Mouse (Mus musculus) limb, embryonic 10.5 days (tissue): ENCODE measurements around the gene Tmem8. TPM values are rescaled to one million over a fixed set of nuclear protein-coding genes. Genes with fewer than 3 reads are reported as not detected.
"Not testable (repeated sequence)": the region's sequence is repeated elsewhere in the genome, so short reads cannot be mapped to it uniquely, and the experiment has no call there.

Source experiments
- DNase-seq: peaks from one replicate; pipeline ENCODE4 v3.0.0-alpha.2; 2017; ENCODE audit warnings: low spot score
- H3K27ac ChIP-seq: fragments of 300-500 bp; sonication (generic); 2 replicates; pipeline ENCODE4 v1.5.1; 2016; ENCODE audit warnings: mild to moderate bottlenecking
- H3K27me3 ChIP-seq: fragments of 300-500 bp; sonication (generic); 2 replicates; pipeline ENCODE4 v1.6.1; 2016; ENCODE audit warnings: low read depth, mild to moderate bottlenecking; ENCODE audit not compliant: poor library complexity, severe bottlenecking
- H3K36me3 ChIP-seq: fragments of 300-500 bp; sonication (generic); 2 replicates; pipeline ENCODE4 v1.6.1; 2016; ENCODE audit warnings: mild to moderate bottlenecking, moderate library complexity
- H3K4me1 ChIP-seq: fragments of 300-500 bp; sonication (generic); 2 replicates; pipeline ENCODE4 v1.6.1; 2016
- H3K4me3 ChIP-seq: fragments of 300-500 bp; sonication (generic); 2 replicates; pipeline ENCODE4 v1.5.1; 2016; ENCODE audit warnings: mild to moderate bottlenecking, moderate library complexity
- H3K9me3 ChIP-seq: fragments of 300-500 bp; sonication (generic); replicated peaks from 2 replicates; pipeline ENCODE4 v1.6.1; 2016; ENCODE audit warnings: mild to moderate bottlenecking
- WGBS: fragments of 180-500 bp; shearing (Covaris S2); methylation state at CpG from one replicate; pipeline ENCODE4 v1.1.7; 2016; 5-methylcytosine and 5-hydroxymethylcytosine counted together
- polyA plus RNA-seq: library from polyadenylated mRNA; unstranded; fragments of >200 nt; fragmentation: Nextera tagmentation; extraction: Ambion mirVana; gene quantifications from 2 replicates; pipeline ENCODE4 v1.2.1, GENCODE M21; 2016

The Tmem8 gene
- polyA plus RNA-seq, 1 experiment from 2014 or later: 0.53 TPM

GRCm38 (mm10) chr17:26094531-26095110 is 18.5 kb upstream of the Tmem8 start:
- Histone ChIP-seq H3K4me3 (peak overlapping the region; percentile 70), H3K27me3 (no peaks in the 10 kb centered on the region), H3K4me1 (peaks cover 25% of the 10 kb centered on the region), H3K9me3 (no peaks in the 10 kb centered on the region), H3K36me3 (peaks cover 29% of the 10 kb centered on the region), H3K27ac (peak overlapping the region; percentile 96)
- DNase-seq: no peak
- 24% methylated on average over 9 of the region's 9 CpGs for WGBS

DNA sequence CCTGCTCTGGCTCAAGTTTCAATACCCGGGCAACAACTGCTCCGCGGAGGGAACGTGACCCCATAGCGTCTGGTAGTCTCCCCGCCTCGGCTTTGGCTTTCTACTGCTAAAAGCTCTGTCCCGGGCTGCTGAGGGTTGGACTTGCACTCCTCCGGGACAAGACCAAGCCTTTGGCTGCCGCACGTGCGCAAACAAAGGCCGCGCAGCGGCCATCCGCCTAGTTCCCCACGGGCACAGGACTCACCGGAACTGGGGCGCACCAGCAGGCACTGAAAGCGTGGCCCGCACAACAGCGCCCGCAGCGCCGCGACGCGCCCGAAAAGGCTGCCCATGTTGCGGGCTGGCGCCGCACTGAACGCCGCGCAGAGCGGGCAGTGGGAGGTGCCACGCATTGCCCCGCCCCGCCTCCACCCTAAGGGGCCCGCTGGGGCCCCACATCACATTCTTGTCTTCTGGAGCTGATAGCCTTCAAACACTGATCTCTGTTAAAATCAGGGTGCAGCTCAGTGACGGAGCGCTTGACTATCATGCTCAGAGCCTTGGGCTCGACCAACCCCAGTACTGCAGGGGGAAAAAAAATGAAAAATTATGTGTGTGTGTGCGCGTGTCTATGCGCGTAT is 17.9 kb upstream of the Tmem8 start, which contains the start of gene Nme4:
Nme4 (minus strand) TSS at position 482 of the 620 bp plus-strand sequence.
- WGBS: 4% methylated on average over 47 of the region's 47 CpGs
- H3K27me3 ChIP-seq: no peaks in the 10 kb centered on the region

GRCm38 (mm10) chr17:26098461-26098860 is 14.6 kb upstream of the Tmem8 start:
- H3K36me3 ChIP-seq: peaks cover 3% of the 10 kb centered on the region
- no peaks in the 10 kb centered on the region for H3K27me3 ChIP-seq
- H3K9me3 ChIP-seq: no peaks in the 10 kb centered on the region
- no peak for DNase-seq
- no peak overlapping the region for H3K4me3 ChIP-seq
- no peak overlapping the region for H3K27ac ChIP-seq
- WGBS: 90% methylated on average over 7 of the region's 7 CpGs
- H3K4me1 ChIP-seq: peaks cover 21% of the 10 kb centered on the region

More for the DNA sequence above, 17.9 kb upstream of the Tmem8 start, which contains the start of gene Nme4:
- Histone ChIP-seq H3K4me3 (peak within 1 kb of the TSS; percentile 70), H3K4me1 (peaks cover 19% of the 10 kb centered on the region), H3K27ac (peak within 1 kb of the TSS; percentile 96), H3K9me3 (no peaks in the 10 kb centered on the region), H3K36me3 (peaks cover 29% of the 10 kb centered on the region)
- peak; percentile 80 for DNase-seq

DNA sequence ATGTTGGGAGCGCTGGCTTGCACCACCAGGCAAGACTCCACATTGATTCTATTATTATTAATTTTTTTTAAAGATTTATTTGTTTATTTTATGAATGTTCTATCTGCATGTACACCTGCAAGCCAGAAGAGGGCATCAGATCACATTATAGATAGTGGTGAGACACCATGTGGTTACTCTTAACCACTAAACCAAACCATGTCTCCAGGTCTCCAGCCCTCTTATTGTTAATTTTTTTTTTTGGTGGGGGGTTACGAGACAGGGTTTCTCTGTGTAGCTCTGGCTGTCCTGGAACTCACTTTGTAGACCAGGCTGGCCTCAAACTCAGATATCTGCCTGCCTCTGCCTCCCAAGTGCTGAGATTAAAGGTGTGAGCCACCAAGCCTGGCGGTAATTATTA is 13.8 kb upstream of the Tmem8 start:
- WGBS: 62% methylated on average over 3 of the region's 3 CpGs
- peaks cover 16% of the 10 kb centered on the region for H3K4me1 ChIP-seq
- not testable (repeated sequence) for DNase-seq

DNA sequence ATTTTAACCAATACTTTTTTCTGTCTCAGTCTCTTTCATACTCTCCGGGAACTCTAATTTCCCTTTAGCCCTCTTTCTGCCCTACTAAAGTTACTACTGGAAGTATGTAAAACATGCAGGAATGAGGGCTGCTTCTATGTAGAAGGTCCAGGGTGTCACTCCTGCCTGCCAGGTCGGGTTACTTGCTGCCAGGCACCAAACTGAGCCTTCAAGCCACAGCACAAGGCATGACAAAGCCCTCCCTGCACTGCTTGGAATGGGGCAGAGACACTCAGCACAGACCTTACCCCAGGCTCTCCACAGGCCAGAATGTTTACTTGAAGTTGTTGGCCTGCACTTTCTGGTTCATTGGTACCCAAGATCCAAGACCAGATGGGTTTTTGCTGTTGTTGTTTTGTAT is 12.9 kb upstream of the Tmem8 start:
- Histone ChIP-seq H3K36me3 (no peaks in the 10 kb centered on the region), H3K4me1 (peaks cover 8% of the 10 kb centered on the region), H3K27ac (no peak overlapping the region), H3K9me3 (no peaks in the 10 kb centered on the region), H3K27me3 (no peaks in the 10 kb centered on the region), H3K4me3 (no peak overlapping the region)
- DNase-seq: no peak
- WGBS: 46% methylated on average over 2 of the region's 2 CpGs

More for the DNA sequence above, 13.8 kb upstream of the Tmem8 start:
- not testable (repeated sequence) for H3K9me3 ChIP-seq, H3K4me3 ChIP-seq, H3K27me3 ChIP-seq, H3K27ac ChIP-seq, H3K36me3 ChIP-seq

DNA sequence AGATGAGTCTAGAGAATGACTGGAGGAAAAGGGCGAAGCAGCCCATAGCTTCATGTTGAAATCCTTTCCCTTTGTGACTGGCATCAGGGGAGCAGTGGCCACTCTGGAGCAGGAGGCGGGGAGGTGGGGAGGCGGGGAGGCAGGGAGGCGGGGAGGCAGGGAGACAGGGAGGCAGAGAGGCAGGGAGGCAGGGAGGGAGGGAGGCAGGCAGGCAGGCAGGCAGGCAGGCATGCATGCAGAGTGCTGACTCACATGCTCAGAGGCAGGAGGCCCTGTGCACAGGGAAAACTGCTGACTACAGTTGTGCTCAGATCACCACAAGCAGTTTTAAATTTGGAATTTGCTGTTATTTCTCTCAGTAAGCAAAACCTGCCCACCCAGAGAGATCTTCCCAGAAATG is 11.6 kb upstream of the Tmem8 start:
- no peak overlapping the region for H3K27ac ChIP-seq
- no peaks in the 10 kb centered on the region for H3K27me3 ChIP-seq
- H3K4me3 ChIP-seq: no peak overlapping the region
- no peak for DNase-seq
- H3K4me1 ChIP-seq: peaks cover 2% of the 10 kb centered on the region; the same call in 1 of the 2 replicates
- WGBS: 47% methylated on average over 4 of the region's 4 CpGs
- no peaks in the 10 kb centered on the region for H3K9me3 ChIP-seq
- H3K36me3 ChIP-seq: no peaks in the 10 kb centered on the region

GRCm38 (mm10) chr17:26105619-26106018 is 7.5 kb upstream of the Tmem8 start:
- H3K9me3 ChIP-seq: no peaks in the 10 kb centered on the region
- no peak overlapping the region for H3K27ac ChIP-seq
- peaks cover 11% of the 10 kb centered on the region for H3K27me3 ChIP-seq
- H3K36me3 ChIP-seq: no peaks in the 10 kb centered on the region
- 76% methylated on average over 4 of the region's 4 CpGs for WGBS
- no peak for DNase-seq
- H3K4me3 ChIP-seq: no peak overlapping the region
- H3K4me1 ChIP-seq: peaks cover 6% of the 10 kb centered on the region

- DNase-seq: no peak
- Histone ChIP-seq H3K4me3 (no peak overlapping the region), H3K9me3 (no peaks in the 10 kb centered on the region), H3K27ac (no peak overlapping the region), H3K4me1 (peaks cover 25% of the 10 kb centered on the region), H3K36me3 (no peaks in the 10 kb centered on the region), H3K27me3 (peaks cover 55% of the 10 kb centered on the region)
- 30% methylated on average over 4 of the region's 4 CpGs for WGBS
Observed at GRCm38 (mm10) chr17:26110156-26110555, 2.9 kb upstream of the Tmem8 start.

GRCm38 (mm10) chr17:26111024-26111423 is 2.1 kb upstream of the Tmem8 start:
- no peak overlapping the region for H3K4me3 ChIP-seq
- H3K27me3 ChIP-seq: peaks cover 64% of the 10 kb centered on the region
- DNase-seq: no peak
- H3K9me3 ChIP-seq: no peaks in the 10 kb centered on the region
- 4% methylated on average over 4 of the region's 4 CpGs for WGBS
- H3K36me3 ChIP-seq: no peaks in the 10 kb centered on the region
- peaks cover 25% of the 10 kb centered on the region for H3K4me1 ChIP-seq
- 0 out of 2 replicates have a peak overlapping the region, but pooled peaks have one; percentile 37 for H3K27ac ChIP-seq

GRCm38 (mm10) chr17:26111722-26112121 is 1.4 kb upstream of the Tmem8 start:
- Histone ChIP-seq H3K9me3 (no peaks in the 10 kb centered on the region), H3K4me3 (no peak overlapping the region), H3K4me1 (peaks cover 25% of the 10 kb centered on the region), H3K27ac (no peak overlapping the region), H3K27me3 (peaks cover 71% of the 10 kb centered on the region), H3K36me3 (no peaks in the 10 kb centered on the region)
- 23% methylated on average over 4 of the region's 4 CpGs for WGBS
- no peak for DNase-seq

DNA sequence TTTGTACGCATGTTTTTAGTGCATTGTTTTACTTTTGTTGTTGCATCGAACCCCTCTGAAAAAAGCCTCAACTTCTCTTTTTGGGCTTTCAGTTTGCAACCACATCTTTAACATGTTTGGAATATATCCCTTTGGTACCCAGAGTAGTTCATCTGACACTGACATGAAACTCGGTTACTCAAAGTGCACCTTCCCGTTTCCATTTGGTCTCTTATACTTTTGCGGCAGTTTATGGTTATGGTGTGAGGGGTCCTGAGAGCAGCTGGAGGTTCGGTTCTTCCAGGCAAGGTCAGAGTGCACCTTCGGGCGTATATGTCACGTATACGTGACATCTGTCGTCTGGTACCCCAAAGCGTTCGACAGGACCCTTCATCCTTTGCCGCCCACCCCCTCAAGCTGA is 348 bp upstream of the Tmem8 start:
- H3K9me3 ChIP-seq: no peaks in the 10 kb centered on the region
- H3K4me1 ChIP-seq: peaks cover 25% of the 10 kb centered on the region
- peaks cover 81% of the 10 kb centered on the region for H3K27me3 ChIP-seq
- H3K4me3 ChIP-seq: peak overlapping the region; percentile 87
- 19% methylated on average over 14 of the region's 14 CpGs for WGBS
- peak overlapping the region; percentile 84; the same call in 1 of the 2 replicates for H3K27ac ChIP-seq
- no peaks in the 10 kb centered on the region for H3K36me3 ChIP-seq
- DNase-seq: no peak

GRCm38 (mm10) chr17:26114061-26114460 is 962 bp downstream of the Tmem8 start:
- WGBS: 19% methylated on average over 8 of the region's 8 CpGs
- Histone ChIP-seq H3K27me3 (peaks cover 94% of the 10 kb centered on the region), H3K4me3 (peak overlapping the region; percentile 87), H3K27ac (no peak overlapping the region), H3K4me1 (peaks cover 25% of the 10 kb centered on the region), H3K36me3 (no peaks in the 10 kb centered on the region), H3K9me3 (no peaks in the 10 kb centered on the region)
- no peak for DNase-seq

DNA sequence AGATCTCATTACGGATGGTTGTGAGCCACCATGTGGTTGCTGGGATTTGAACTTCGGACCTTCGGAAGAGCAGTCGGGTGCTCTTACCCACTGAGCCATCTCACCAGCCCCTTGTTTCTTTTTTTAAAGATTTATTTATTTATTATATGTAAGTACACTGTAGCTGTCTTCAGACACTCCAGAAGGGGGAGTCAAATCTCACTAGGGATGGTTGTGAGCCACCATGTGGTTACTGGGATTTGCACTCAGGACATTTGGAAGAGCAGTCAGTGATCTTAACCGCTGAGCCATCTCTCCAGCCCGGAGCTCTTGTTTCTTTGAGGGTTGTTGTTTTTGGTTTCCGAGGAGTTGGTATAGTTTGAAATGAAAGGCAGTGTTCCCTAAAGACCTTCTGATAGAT is 1.4 kb downstream of the Tmem8 start:
- not testable (repeated sequence) for H3K27ac ChIP-seq, H3K9me3 ChIP-seq, DNase-seq, H3K4me3 ChIP-seq, H3K36me3 ChIP-seq
- H3K27me3 ChIP-seq: peaks cover 96% of the 10 kb centered on the region
- WGBS: 67% methylated on average over 7 of the region's 7 CpGs
- H3K4me1 ChIP-seq: peaks cover 25% of the 10 kb centered on the region
